Mouse (Mus musculus): ENCODE results near the gene Nxt2. TPM values are rescaled to one million over a fixed set of nuclear protein-coding genes. Genes with fewer than 3 reads are reported as not detected.
A peak's percentile ranks its signal among the peaks of the same experiment; 100 is the strongest.
"Not testable (repeated sequence)": the region's sequence is repeated elsewhere in the genome, so short reads cannot be mapped to it uniquely, and the experiment has no call there.

Nxt2 gene
- polyA plus RNA-seq, 1 experiment from 2014 or later: 9.7 TPM

- WGBS: 43% methylated on average over 7 of the region's 7 CpGs
- no peaks in the 10 kb centered on the region for H3K9me3 ChIP-seq
- no peaks in the 10 kb centered on the region for H3K27me3 ChIP-seq (replicated peaks)
- H3K9ac ChIP-seq: no peak overlapping the region
- no peaks in the 10 kb centered on the region for H3K4me1 ChIP-seq
- H3K27ac ChIP-seq (replicated peaks): no peak overlapping the region
- peak overlapping the region; percentile 61 for H3K4me3 ChIP-seq
- H3K36me3 ChIP-seq: no peaks in the 10 kb centered on the region
- ATAC-seq (ENCODE audit: extremely low read depth, insufficient number of reproducible peaks, low FRiP score, low TSS enrichment): no peak
- H3K4me2 ChIP-seq: peak overlapping the region; percentile 62
These were observed 2.2 kb downstream of the Nxt2 start for GRCm38 (mm10) chrX:142228769-142229158.

GRCm38 (mm10) chrX:142236146-142236545 is 9.6 kb downstream of the Nxt2 start:
- not testable (repeated sequence) for H3K27me3 ChIP-seq (replicated peaks); H3K27ac ChIP-seq (replicated peaks); H3K4me1 ChIP-seq; H3K9me3 ChIP-seq; H3K4me3 ChIP-seq; ATAC-seq (ENCODE audit: extremely low read depth, insufficient number of reproducible peaks, low FRiP score, low TSS enrichment); H3K4me2 ChIP-seq; H3K9ac ChIP-seq; H3K36me3 ChIP-seq
- WGBS: 43% methylated on average over 1 of the region's 1 CpGs

- no peak for ATAC-seq (ENCODE audit: extremely low read depth, insufficient number of reproducible peaks, low FRiP score, low TSS enrichment)
- WGBS: 56% methylated on average over 2 of the region's 2 CpGs
- H3K27ac ChIP-seq (replicated peaks): no peak overlapping the region
- H3K4me2 ChIP-seq: no peak overlapping the region
- H3K9ac ChIP-seq: no peak overlapping the region
- H3K4me3 ChIP-seq: no peak overlapping the region
- no peaks in the 10 kb centered on the region for H3K9me3 ChIP-seq
- no peaks in the 10 kb centered on the region for H3K27me3 ChIP-seq (replicated peaks)
- no peaks in the 10 kb centered on the region for H3K4me1 ChIP-seq
- H3K36me3 ChIP-seq: no peaks in the 10 kb centered on the region
These were observed 10.5 kb downstream of the Nxt2 start for GRCm38 (mm10) chrX:142237101-142237500.

- Histone ChIP-seq H3K36me3 (no peaks in the 10 kb centered on the region), H3K4me2 (no peak overlapping the region), H3K9ac (no peak overlapping the region), H3K27ac (replicated peaks) (no peak overlapping the region), H3K27me3 (replicated peaks) (0 out of 2 replicates have a peak, but pooled peaks cover 3% of the 10 kb centered on the region), H3K4me3 (no peak overlapping the region), H3K9me3 (no peaks in the 10 kb centered on the region), H3K4me1 (no peaks in the 10 kb centered on the region)
- 72% methylated on average over 5 of the region's 5 CpGs for WGBS
- no peak for ATAC-seq (ENCODE audit: extremely low read depth, insufficient number of reproducible peaks, low FRiP score, low TSS enrichment)
These were observed 19.2 kb downstream of the Nxt2 start for GRCm38 (mm10) chrX:142245682-142246327.

- Histone ChIP-seq H3K4me2 (no peak overlapping the region), H3K36me3 (no peaks in the 10 kb centered on the region), H3K27ac (replicated peaks) (no peak overlapping the region), H3K27me3 (replicated peaks) (no peaks in the 10 kb centered on the region), H3K9ac (no peak overlapping the region), H3K4me1 (no peaks in the 10 kb centered on the region), H3K9me3 (no peaks in the 10 kb centered on the region), H3K4me3 (no peak overlapping the region)
- WGBS: 58% methylated on average over 7 of the region's 7 CpGs
- ATAC-seq (ENCODE audit: extremely low read depth, insufficient number of reproducible peaks, low FRiP score, low TSS enrichment): no peak
These were observed 23.6 kb downstream of the Nxt2 start for GRCm38 (mm10) chrX:142250008-142250736.

- Histone ChIP-seq H3K9me3 (no peaks in the 10 kb centered on the region), H3K9ac (no peak overlapping the region), H3K4me3 (no peak overlapping the region), H3K27me3 (replicated peaks) (peaks cover 10% of the 10 kb centered on the region; the same call in 1 of the 2 replicates), H3K36me3 (no peaks in the 10 kb centered on the region), H3K27ac (replicated peaks) (no peak overlapping the region), H3K4me1 (no peaks in the 10 kb centered on the region), H3K4me2 (no peak overlapping the region)
- WGBS: 53% methylated on average over 3 of the region's 3 CpGs
- ATAC-seq (ENCODE audit: extremely low read depth, insufficient number of reproducible peaks, low FRiP score, low TSS enrichment): no peak
These were observed 49.5 kb downstream of the Nxt2 start for GRCm38 (mm10) chrX:142276031-142276430.

GRCm38 (mm10) chrX:142276573-142276972 is 50.0 kb downstream of the Nxt2 start:
- no peaks in the 10 kb centered on the region for H3K36me3 ChIP-seq
- ATAC-seq (ENCODE audit: extremely low read depth, insufficient number of reproducible peaks, low FRiP score, low TSS enrichment): no peak
- no peaks in the 10 kb centered on the region for H3K4me1 ChIP-seq
- H3K27me3 ChIP-seq (replicated peaks): peaks cover 10% of the 10 kb centered on the region
- 44% methylated on average over 3 of the region's 3 CpGs for WGBS
- H3K27ac ChIP-seq (replicated peaks): no peak overlapping the region
- no peak overlapping the region for H3K4me3 ChIP-seq
- no peaks in the 10 kb centered on the region for H3K9me3 ChIP-seq
- no peak overlapping the region for H3K4me2 ChIP-seq
- H3K9ac ChIP-seq: no peak overlapping the region

GRCm38 (mm10) chrX:142285905-142286304 is 59.3 kb downstream of the Nxt2 start:
- Histone ChIP-seq H3K27me3 (replicated peaks) (no peaks in the 10 kb centered on the region; the same call in 1 of the 2 replicates), H3K4me3 (no peak overlapping the region), H3K36me3 (no peaks in the 10 kb centered on the region), H3K4me2 (no peak overlapping the region; the same call in 1 of the 2 replicates), H3K27ac (replicated peaks) (no peak overlapping the region), H3K4me1 (peaks cover 8% of the 10 kb centered on the region; the same call in 1 of the 2 replicates), H3K9me3 (no peaks in the 10 kb centered on the region), H3K9ac (no peak overlapping the region)
- no peak for ATAC-seq (ENCODE audit: extremely low read depth, insufficient number of reproducible peaks, low FRiP score, low TSS enrichment)
- 31% methylated on average over 5 of the region's 5 CpGs for WGBS

Other genes starting within 250 kb of the Nxt2 start
- not detected in 2 replicates for gene Gucy2f, start 29.8 kb upstream of the Nxt2 start, polyA plus RNA-seq (2015; fragmentation: Nextera tagmentation; extraction: Ambion mirVana)
- gene Kcne1l, start 79.5 kb downstream of the Nxt2 start, polyA plus RNA-seq (2015; fragmentation: Nextera tagmentation; extraction: Ambion mirVana): 21.2 and 23.0 TPM in 2 replicates
- gene Acsl4, start 163.8 kb downstream of the Nxt2 start, polyA plus RNA-seq (2015; fragmentation: Nextera tagmentation; extraction: Ambion mirVana): 12.8 and 13.0 TPM in 2 replicates